12 mouse cellular contexts compared by ENCODE assay signal in the genomic region with DNA sequence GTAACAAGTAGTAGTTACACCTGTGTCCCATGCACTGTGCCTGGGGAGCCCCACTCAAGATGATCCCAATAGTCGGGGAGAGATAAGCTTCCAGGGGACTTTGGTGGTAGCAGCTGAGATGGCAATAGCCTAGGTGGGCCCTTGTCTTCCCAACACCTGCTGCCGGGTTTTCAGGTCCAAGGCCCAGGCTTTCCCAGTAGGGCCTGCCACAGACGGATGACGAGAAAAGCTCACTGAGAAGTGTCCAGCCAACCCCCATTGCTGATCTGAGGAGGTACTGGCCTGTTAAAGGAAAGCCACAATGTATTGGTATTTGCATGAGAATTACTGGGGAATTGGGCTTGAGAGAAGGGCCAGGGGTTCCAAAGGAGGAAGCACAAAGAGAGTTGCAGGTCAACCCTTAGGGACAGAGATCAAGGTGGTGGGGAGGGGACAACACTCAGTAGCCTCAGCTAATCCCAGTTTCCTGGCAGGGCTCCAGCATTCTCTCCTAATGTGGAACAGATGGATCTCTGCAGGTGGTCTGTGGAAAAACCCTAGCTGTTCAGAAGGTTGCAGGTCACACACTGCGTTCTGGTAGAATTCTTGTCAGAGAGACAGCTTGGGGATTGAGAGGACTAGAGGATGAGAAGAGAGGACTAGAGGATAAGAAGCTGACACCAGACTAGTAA.
DNase-seq lines count a peak whose midpoint lies in the region; ATAC-seq lines count a peak whose summit lies in the region.
"Had no signal": no experiment of that assay in that cellular context is flagged by ENCODE, and none has a peak within 500 bp of the region (broad histone marks: within the 10 kb centered on the region; RNA-seq: fewer than 3 reads in every experiment).

No protein-coding gene starts in this region.

- H3K9ac ChIP-seq in kidney, embryonic 16.5 days (replicated peaks; ENCODE audit: low read length) = no peak overlapping the region
- no peak overlapping the region for H3K9ac ChIP-seq in forebrain, embryonic 12.5 days
- H3K9ac ChIP-seq: embryonic facial prominence, embryonic 15.5 days; heart, embryonic 12.5 days; lung, embryonic 14.5 days; midbrain, embryonic 13.5 days had no signal

- no peaks in the 10 kb centered on the region for H3K9me3 ChIP-seq in kidney, embryonic 16.5 days (ENCODE audit: low read length)
- H3K9me3 ChIP-seq in forebrain, embryonic 12.5 days = no peaks in the 10 kb centered on the region
- H3K9me3 ChIP-seq: embryonic facial prominence, embryonic 15.5 days; heart, embryonic 12.5 days; midbrain, embryonic 13.5 days had no signal

- no peak overlapping the region for H3K4me3 ChIP-seq in kidney, embryonic 16.5 days (ENCODE audit: low read length)
- no peak overlapping the region for H3K4me3 ChIP-seq in forebrain, embryonic 12.5 days (replicated peaks)
- H3K4me3 ChIP-seq: embryonic facial prominence, embryonic 15.5 days; heart, embryonic 12.5 days; midbrain, embryonic 13.5 days had no signal

- no peaks in the 10 kb centered on the region for H3K36me3 ChIP-seq in kidney, embryonic 16.5 days (ENCODE audit: insufficient read depth, low read length)
- no peaks in the 10 kb centered on the region for H3K36me3 ChIP-seq in forebrain, embryonic 12.5 days (replicated peaks)
- H3K36me3 ChIP-seq: embryonic facial prominence, embryonic 15.5 days; heart, embryonic 12.5 days; midbrain, embryonic 13.5 days had no signal

- no peak overlapping the region for H3K27ac ChIP-seq in kidney, embryonic 16.5 days (ENCODE audit: low read length)
- no peak overlapping the region for H3K27ac ChIP-seq in forebrain, embryonic 12.5 days
- H3K27ac ChIP-seq: embryonic facial prominence, embryonic 15.5 days; midbrain, embryonic 13.5 days had no signal

- 0 out of 2 replicates have a peak, but pooled peaks cover 12% of the 10 kb centered on the region for H3K4me1 ChIP-seq in kidney, embryonic 16.5 days (ENCODE audit: insufficient read depth, low read length)
- H3K4me1 ChIP-seq in forebrain, embryonic 12.5 days = peaks cover 4% of the 10 kb centered on the region; the same call in 1 of the 2 replicates
- H3K4me1 ChIP-seq: embryonic facial prominence, embryonic 15.5 days; heart, embryonic 12.5 days had no signal

- peak; percentile 15 for DNase-seq in kidney, adult 9 months
- DNase-seq in brain, adult 2 months (ENCODE audit: low read depth, low spot score) = peak; percentile 83
- peak; percentile 91 to 94 for DNase-seq in cerebellum, postnatal 25 days
- DNase-seq in kidney, postnatal 4 days = peak; percentile 26 to 35
- no peak for DNase-seq in thymus, postnatal 0 days (ENCODE audit: low spot score)
- no peak for DNase-seq in yolk sac, embryonic 10.5 days (ENCODE audit: low spot score)
- DNase-seq: lung, embryonic 14.5 days had no signal

- no peak overlapping the region for H3K4me2 ChIP-seq in kidney, embryonic 16.5 days (replicated peaks; ENCODE audit: low read depth, low read length)
- no peak overlapping the region for H3K4me2 ChIP-seq in forebrain, embryonic 12.5 days
- H3K4me2 ChIP-seq: embryonic facial prominence, embryonic 15.5 days; heart, embryonic 12.5 days; lung, embryonic 14.5 days; midbrain, embryonic 13.5 days had no signal

- ATAC-seq in kidney, embryonic 16.5 days (ENCODE audit: low FRiP score, low TSS enrichment) = no peak
- ATAC-seq in forebrain, embryonic 12.5 days (ENCODE audit: low FRiP score) = no peak
- ATAC-seq: midbrain, embryonic 13.5 days had no signal

- WGBS in kidney, embryonic 16.5 days = 69% methylated on average over 5 of the region's 5 CpGs
- 44% methylated on average over 5 of the region's 5 CpGs for WGBS in forebrain, embryonic 12.5 days

- no peaks in the 10 kb centered on the region for H3K27me3 ChIP-seq in kidney, embryonic 16.5 days (ENCODE audit: insufficient read depth, low read length)
- H3K27me3 ChIP-seq in forebrain, embryonic 12.5 days = no peaks in the 10 kb centered on the region
- H3K27me3 ChIP-seq: embryonic facial prominence, embryonic 15.5 days; heart, embryonic 12.5 days; midbrain, embryonic 13.5 days had no signal

Comparison
In these comparisons a context has a peak if more than half of its experiments do, and no peak if none do; other contexts are left out.
1. DNase-seq: peak in kidney, adult 9 months (single experiment), brain, adult 2 months (single experiment), cerebellum, postnatal 25 days (2 of 2) and kidney, postnatal 4 days (2 of 2); none in thymus, postnatal 0 days (single experiment) and yolk sac, embryonic 10.5 days (single experiment).